Mouse (Mus musculus) neural tube, embryonic 13.5 days (tissue): Measurements from ENCODE around the gene Izumo4. TPM values are rescaled to one million over a fixed set of nuclear protein-coding genes. Genes with fewer than 3 reads are reported as not detected.

ENCODE experiments used
- ATAC-seq: fragments of 200-750 bp; cut with Nextera tagmentation; 2 replicates; pipeline ENCODE4 v1.8.0; 2017; ENCODE audit warnings: low read depth, mild to moderate bottlenecking, moderate TSS enrichment, moderate library complexity
- H3K27ac ChIP-seq: fragments of 300-500 bp; sonication (generic); replicated peaks from 2 replicates; pipeline ENCODE4 v1.5.1; 2015; ENCODE audit warnings: moderate library complexity, mild to moderate bottlenecking, inconsistent platforms
- H3K27me3 ChIP-seq: fragments of 300-500 bp; sonication (generic); 2 replicates; pipeline ENCODE4 v1.6.1; 2015; ENCODE audit warnings: mild to moderate bottlenecking, inconsistent platforms
- H3K36me3 ChIP-seq: fragments of 300-500 bp; sonication (generic); 2 replicates; pipeline ENCODE4 v1.6.1; 2015; ENCODE audit warnings: mild to moderate bottlenecking, inconsistent platforms
- H3K4me1 ChIP-seq: fragments of 300-500 bp; sonication (generic); replicated peaks from 2 replicates; pipeline ENCODE4 v1.6.1; 2015; ENCODE audit warnings: inconsistent platforms
- H3K4me2 ChIP-seq: fragments of 300-500 bp; sonication (generic); 2 replicates; pipeline ENCODE4 v1.6.1; 2015; ENCODE audit warnings: inconsistent platforms, mild to moderate bottlenecking, moderate library complexity
- H3K4me3 ChIP-seq: fragments of 300-500 bp; sonication (generic); 2 replicates; pipeline ENCODE4 v1.5.1; 2015; ENCODE audit warnings: mild to moderate bottlenecking, inconsistent platforms
- H3K9ac ChIP-seq: fragments of 300-500 bp; sonication (generic); 2 replicates; pipeline ENCODE4 v1.6.1; 2015; ENCODE audit warnings: moderate library complexity, mild to moderate bottlenecking, inconsistent platforms
- H3K9me3 ChIP-seq: fragments of 300-500 bp; sonication (generic); 2 replicates; pipeline ENCODE4 v1.6.1; 2016; ENCODE audit warnings: inconsistent platforms
- WGBS: fragments of 180-500 bp; shearing (Covaris S2); methylation state at CpG from one replicate; pipeline ENCODE4 v1.1.7; 2015; 5-methylcytosine and 5-hydroxymethylcytosine counted together
- polyA plus RNA-seq: library from polyadenylated mRNA; unstranded; fragments of >200 nt; fragmentation: Nextera tagmentation; extraction: Ambion mirVana; gene quantifications from 2 replicates; pipeline ENCODE4 v1.2.1, GENCODE M21; 2015

Izumo4 gene
- polyA plus RNA-seq, 1 experiment from 2014 or later, result 39.1 TPM

GRCm38 (mm10) chr10:80679556-80680259 lies 22.3 kb upstream of the Izumo4 start:
- peaks cover 44% of the 10 kb centered on the region for H3K4me1 ChIP-seq
- no peak overlapping the region for H3K4me2 ChIP-seq
- no peak overlapping the region for H3K27ac ChIP-seq
- H3K9ac ChIP-seq, result peak overlapping the region; percentile 45; the same call in 1 of the 2 replicates
- ATAC-seq, result no peak
- WGBS, result 65% methylated on average over 9 of the region's 9 CpGs
- H3K27me3 ChIP-seq, result no peaks in the 10 kb centered on the region
- no peaks in the 10 kb centered on the region for H3K9me3 ChIP-seq
- H3K4me3 ChIP-seq, result no peak overlapping the region
- peaks cover 18% of the 10 kb centered on the region; the same call in 1 of the 2 replicates for H3K36me3 ChIP-seq

GRCm38 (mm10) chr10:80680260-80680696 lies 21.7 kb upstream of the Izumo4 start:
- Histone ChIP-seq H3K36me3 (peaks cover 24% of the 10 kb centered on the region), H3K27ac (no peak overlapping the region), H3K4me1 (peaks cover 38% of the 10 kb centered on the region), H3K4me3 (no peak overlapping the region), H3K9me3 (no peaks in the 10 kb centered on the region), H3K9ac (no peak overlapping the region), H3K27me3 (no peaks in the 10 kb centered on the region), H3K4me2 (no peak overlapping the region)
- no peak for ATAC-seq
- 79% methylated on average over 2 of the region's 2 CpGs for WGBS

GRCm38 (mm10) chr10:80682003-80682402 lies 20.0 kb upstream of the Izumo4 start:
- Histone ChIP-seq H3K27ac (no peak overlapping the region), H3K9me3 (no peaks in the 10 kb centered on the region), H3K4me3 (no peak overlapping the region), H3K9ac (no peak overlapping the region), H3K36me3 (peaks cover 41% of the 10 kb centered on the region), H3K4me2 (no peak overlapping the region), H3K27me3 (no peaks in the 10 kb centered on the region), H3K4me1 (peaks cover 33% of the 10 kb centered on the region)
- ATAC-seq, result no peak
- WGBS, result 95% methylated on average over 6 of the region's 6 CpGs

GRCm38 (mm10) chr10:80683647-80684046 lies 18.3 kb upstream of the Izumo4 start:
- H3K27me3 ChIP-seq, result no peaks in the 10 kb centered on the region
- H3K4me1 ChIP-seq, result peaks cover 17% of the 10 kb centered on the region
- H3K4me3 ChIP-seq, result 0 out of 2 replicates have a peak overlapping the region, but pooled peaks have one; percentile 1
- 91% methylated on average over 1 of the region's 1 CpGs for WGBS
- no peak overlapping the region for H3K27ac ChIP-seq
- peaks cover 54% of the 10 kb centered on the region for H3K36me3 ChIP-seq
- ATAC-seq, result no peak
- no peaks in the 10 kb centered on the region for H3K9me3 ChIP-seq
- no peak overlapping the region for H3K4me2 ChIP-seq
- H3K9ac ChIP-seq, result no peak overlapping the region

- H3K27ac ChIP-seq, result no peak overlapping the region
- WGBS, result 62% methylated on average over 6 of the region's 6 CpGs
- peaks cover 59% of the 10 kb centered on the region for H3K36me3 ChIP-seq
- H3K9ac ChIP-seq, result no peak overlapping the region
- ATAC-seq, result no peak
- no peaks in the 10 kb centered on the region for H3K9me3 ChIP-seq
- no peak overlapping the region for H3K4me3 ChIP-seq
- no peak overlapping the region for H3K4me2 ChIP-seq
- H3K27me3 ChIP-seq, result no peaks in the 10 kb centered on the region
- peaks cover 11% of the 10 kb centered on the region for H3K4me1 ChIP-seq
Observed at GRCm38 (mm10) chr10:80684214-80684613, 17.8 kb upstream of the Izumo4 start.

GRCm38 (mm10) chr10:80684984-80685383 lies 17.0 kb upstream of the Izumo4 start:
- Histone ChIP-seq H3K9ac (no peak overlapping the region), H3K4me1 (0 out of 2 replicates have a peak, but pooled peaks cover 4% of the 10 kb centered on the region), H3K4me2 (no peak overlapping the region), H3K27me3 (no peaks in the 10 kb centered on the region), H3K36me3 (peaks cover 67% of the 10 kb centered on the region), H3K9me3 (no peaks in the 10 kb centered on the region), H3K27ac (no peak overlapping the region), H3K4me3 (no peak overlapping the region)
- ATAC-seq, result no peak
- WGBS, result 92% methylated on average over 4 of the region's 4 CpGs

- H3K9me3 ChIP-seq, result no peaks in the 10 kb centered on the region
- peaks cover 80% of the 10 kb centered on the region for H3K36me3 ChIP-seq
- 89% methylated on average over 3 of the region's 3 CpGs for WGBS
- no peak overlapping the region for H3K4me3 ChIP-seq
- H3K27ac ChIP-seq, result no peak overlapping the region
- no peaks in the 10 kb centered on the region for H3K4me1 ChIP-seq
- H3K4me2 ChIP-seq, result no peak overlapping the region
- H3K9ac ChIP-seq, result no peak overlapping the region
- no peak for ATAC-seq
- no peaks in the 10 kb centered on the region for H3K27me3 ChIP-seq
Observed at GRCm38 (mm10) chr10:80686617-80687016, 15.4 kb upstream of the Izumo4 start.

GRCm38 (mm10) chr10:80687850-80688249 lies 14.1 kb upstream of the Izumo4 start:
- Histone ChIP-seq H3K9me3 (no peaks in the 10 kb centered on the region), H3K36me3 (peaks cover 83% of the 10 kb centered on the region), H3K27ac (no peak overlapping the region), H3K9ac (no peak overlapping the region), H3K27me3 (no peaks in the 10 kb centered on the region), H3K4me3 (no peak overlapping the region), H3K4me1 (no peaks in the 10 kb centered on the region), H3K4me2 (no peak overlapping the region)
- ATAC-seq, result no peak
- 42% methylated on average over 5 of the region's 5 CpGs for WGBS

- ATAC-seq, result no peak
- Histone ChIP-seq H3K9me3 (no peaks in the 10 kb centered on the region), H3K27ac (no peak overlapping the region), H3K9ac (0 out of 2 replicates have a peak overlapping the region, but pooled peaks have one; percentile 31), H3K27me3 (no peaks in the 10 kb centered on the region), H3K4me3 (no peak overlapping the region), H3K4me1 (peaks cover 4% of the 10 kb centered on the region; the same call in 1 of the 2 replicates), H3K4me2 (no peak overlapping the region), H3K36me3 (peaks cover 50% of the 10 kb centered on the region)
- 80% methylated on average over 14 of the region's 14 CpGs for WGBS
Observed at GRCm38 (mm10) chr10:80692249-80693165, 9.5 kb upstream of the Izumo4 start.

GRCm38 (mm10) chr10:80693401-80694045 lies 8.5 kb upstream of the Izumo4 start:
- Histone ChIP-seq H3K4me3 (no peak overlapping the region), H3K4me2 (no peak overlapping the region), H3K27ac (no peak overlapping the region), H3K4me1 (peaks cover 12% of the 10 kb centered on the region), H3K9me3 (no peaks in the 10 kb centered on the region), H3K36me3 (peaks cover 44% of the 10 kb centered on the region), H3K27me3 (no peaks in the 10 kb centered on the region), H3K9ac (no peak overlapping the region)
- 88% methylated on average over 12 of the region's 12 CpGs for WGBS
- no peak for ATAC-seq

- H3K4me3 ChIP-seq, result no peak overlapping the region
- no peaks in the 10 kb centered on the region for H3K9me3 ChIP-seq
- H3K27me3 ChIP-seq, result no peaks in the 10 kb centered on the region
- peaks cover 19% of the 10 kb centered on the region for H3K4me1 ChIP-seq
- WGBS, result 90% methylated on average over 13 of the region's 13 CpGs
- no peak overlapping the region for H3K9ac ChIP-seq
- H3K36me3 ChIP-seq, result peaks cover 36% of the 10 kb centered on the region
- H3K4me2 ChIP-seq, result no peak overlapping the region
- H3K27ac ChIP-seq, result no peak overlapping the region
- ATAC-seq, result no peak
Observed at GRCm38 (mm10) chr10:80694159-80694938, 7.6 kb upstream of the Izumo4 start.
